Mouse (Mus musculus) kidney, adult 8-10 months (tissue): ENCODE measurements around the gene Slc25a21.

Experiments used
- DNase-seq, 2 experiments: peaks; one replicate each; pipeline ENCODE4 v3.0.0; 2022

Gene Slc25a21

GRCm38 (mm10) chr12:57009010-57009409 lies 188.3 kb downstream of the Slc25a21 start:
- DNase-seq = no peak

GRCm38 (mm10) chr12:56986049-56986448 lies 211.2 kb downstream of the Slc25a21 start:
- DNase-seq = peak; percentile 15 to 70

- no peak for DNase-seq
Observed at GRCm38 (mm10) chr12:56982066-56982626, 215.1 kb downstream of the Slc25a21 start.

DNA sequence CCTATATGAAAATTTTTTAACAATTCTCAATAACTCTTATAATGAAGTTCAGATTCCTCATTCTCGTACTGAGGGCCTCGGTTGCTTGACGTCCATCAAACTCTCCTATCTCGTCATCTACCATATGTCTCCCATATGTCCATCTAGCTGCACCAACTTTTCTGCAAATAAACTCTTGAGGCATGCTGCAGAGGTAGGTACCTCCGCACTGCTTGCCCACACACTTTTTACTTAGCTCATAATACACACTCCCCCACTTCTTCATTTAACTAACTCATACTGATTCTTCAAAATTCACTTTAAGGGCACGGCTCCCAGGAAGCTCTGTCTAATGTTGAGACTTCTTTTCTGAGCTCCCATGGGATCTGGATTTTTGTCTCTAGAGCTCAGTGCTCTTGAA lies 222.0 kb downstream of the Slc25a21 start:
- no peak for DNase-seq

GRCm38 (mm10) chr12:56963236-56963635 lies 234.0 kb downstream of the Slc25a21 start:
- DNase-seq = no peak

DNA sequence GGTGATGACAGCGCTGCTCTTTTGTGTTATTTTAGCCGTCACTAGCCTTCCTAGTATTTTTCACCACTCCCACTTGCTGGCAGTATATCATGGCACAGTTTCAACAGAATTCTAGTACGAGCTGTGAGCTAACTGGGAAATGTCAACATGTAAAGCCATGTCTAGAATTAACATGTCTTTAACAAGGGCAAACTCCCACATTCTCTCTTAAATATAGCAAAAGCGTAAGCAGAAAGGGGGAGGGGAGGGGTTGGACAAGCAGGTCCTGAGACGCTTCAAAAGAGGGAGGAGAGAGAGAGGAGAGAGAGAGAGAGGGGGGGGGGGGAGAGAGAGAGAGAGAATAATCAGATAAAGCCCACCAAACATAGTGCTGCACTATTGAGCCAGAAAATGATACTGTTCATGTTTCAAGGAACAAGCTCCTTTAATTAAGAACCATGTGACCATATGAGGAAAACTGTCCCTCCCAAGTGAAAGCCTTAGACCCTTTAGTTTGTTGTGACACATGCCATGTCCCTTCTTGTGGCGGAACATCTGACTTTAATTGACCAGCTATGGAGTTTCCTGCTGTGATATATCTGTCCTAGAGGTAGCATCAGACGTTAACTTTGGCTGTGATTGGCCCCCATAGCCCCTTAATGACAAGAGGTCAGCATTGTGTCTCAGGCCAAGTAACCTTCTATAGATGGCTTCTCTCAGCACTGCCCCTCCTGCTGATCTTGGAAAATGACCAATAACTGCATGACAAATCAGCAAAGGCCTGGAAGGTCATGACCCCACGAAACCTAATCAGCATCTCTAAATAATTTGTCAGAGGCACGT lies 237.8 kb downstream of the Slc25a21 start:
- DNase-seq = no peak

- DNase-seq = no peak
Observed at GRCm38 (mm10) chr12:56958244-56958643, 239.0 kb downstream of the Slc25a21 start.

DNA sequence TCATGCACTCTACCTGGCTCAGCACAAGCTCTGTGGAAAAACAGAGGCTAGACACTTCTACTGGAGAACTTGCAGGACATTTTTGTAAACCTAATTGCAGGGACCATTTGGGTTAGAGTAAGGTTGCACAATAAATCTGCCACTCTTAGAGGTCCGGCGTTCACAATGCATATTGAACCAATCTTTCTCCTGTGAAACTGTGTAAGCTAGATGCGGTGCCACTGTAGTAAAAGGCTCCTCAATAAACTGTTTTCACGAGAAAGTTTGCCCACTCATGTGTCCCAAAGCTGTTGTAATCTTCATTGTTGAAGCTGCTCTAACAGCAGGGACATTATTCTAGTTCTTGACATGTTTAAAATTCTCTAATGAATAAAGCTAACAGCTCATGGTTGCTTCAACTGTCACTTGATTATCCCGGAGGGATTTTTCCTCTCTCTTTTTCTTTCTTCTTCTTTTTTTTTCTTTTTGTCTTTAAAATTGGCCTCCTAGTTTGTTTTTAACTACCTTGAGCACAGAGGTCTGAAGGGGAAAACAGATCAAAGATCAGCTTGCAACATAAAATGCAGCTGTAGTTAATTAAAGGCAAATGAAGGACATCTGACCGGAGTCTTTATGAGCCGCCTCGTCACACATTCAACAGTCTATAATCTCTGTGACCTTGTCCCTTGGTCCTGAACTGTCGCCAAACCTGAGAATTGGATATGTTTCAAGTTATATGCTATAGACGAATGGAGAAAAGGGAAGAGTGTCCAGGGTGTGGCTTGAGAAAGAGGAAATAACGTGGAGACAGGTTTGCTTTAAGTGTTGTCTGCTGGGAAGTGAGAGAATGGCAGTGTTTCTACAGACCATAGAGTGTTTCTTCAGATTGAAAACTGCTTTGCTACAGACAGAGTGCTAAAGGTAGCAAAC lies 245.3 kb downstream of the Slc25a21 start:
- peak; percentile 35 to 66 for DNase-seq

DNA sequence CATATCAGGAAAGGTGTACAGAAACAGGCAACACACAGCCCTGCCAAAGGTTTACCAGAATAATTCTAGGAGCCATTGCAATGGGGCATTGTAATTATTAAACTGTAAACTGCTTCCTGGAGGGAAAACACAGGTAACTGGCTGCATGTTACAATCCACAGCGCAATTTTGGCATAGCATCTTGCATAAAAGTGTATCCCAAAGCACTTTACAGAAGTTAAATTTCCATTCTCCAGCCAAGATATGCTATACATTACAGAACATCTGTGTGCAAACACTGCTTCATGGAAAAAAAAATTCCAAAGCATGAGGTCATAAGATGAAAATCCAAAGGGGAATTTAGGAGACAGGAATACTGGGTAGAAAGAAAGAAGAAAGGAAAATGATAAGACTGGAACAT lies 253.0 kb downstream of the Slc25a21 start:
- DNase-seq = no peak

DNA sequence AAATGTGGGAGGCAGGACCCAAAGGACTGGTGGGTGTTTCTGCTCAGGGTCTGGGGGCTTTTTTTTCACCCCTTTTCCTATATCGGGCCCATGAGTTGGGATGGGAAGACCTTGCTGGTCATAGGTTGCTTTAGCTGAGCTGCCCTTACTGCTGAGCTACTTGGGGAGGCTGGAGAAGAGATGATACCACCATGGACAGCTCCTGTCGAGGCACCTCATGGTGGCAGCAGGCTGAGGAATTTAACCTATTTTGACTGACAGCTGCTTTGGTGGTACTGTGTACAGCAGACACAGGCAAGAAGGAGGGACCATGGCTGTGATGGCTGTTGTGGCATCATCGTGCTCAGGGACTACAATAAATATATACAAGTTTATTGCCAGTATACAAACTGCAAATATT lies 256.4 kb downstream of the Slc25a21 start:
- no peak for DNase-seq

GRCm38 (mm10) chr12:56918145-56918544 lies 279.1 kb downstream of the Slc25a21 start:
- DNase-seq = no peak

GRCm38 (mm10) chr12:56906476-56906875 lies 290.8 kb downstream of the Slc25a21 start:
- peak; percentile 65 to 68 for DNase-seq

GRCm38 (mm10) chr12:56905652-56906305 lies 291.5 kb downstream of the Slc25a21 start:
- peak; percentile 42 to 59 for DNase-seq

- DNase-seq = peak in 1 of 2 experiments; percentile 9
Observed at GRCm38 (mm10) chr12:56905222-56905621, 292.1 kb downstream of the Slc25a21 start.

- DNase-seq = no peak
Observed at GRCm38 (mm10) chr12:56902774-56903456, 294.4 kb downstream of the Slc25a21 start.

DNA sequence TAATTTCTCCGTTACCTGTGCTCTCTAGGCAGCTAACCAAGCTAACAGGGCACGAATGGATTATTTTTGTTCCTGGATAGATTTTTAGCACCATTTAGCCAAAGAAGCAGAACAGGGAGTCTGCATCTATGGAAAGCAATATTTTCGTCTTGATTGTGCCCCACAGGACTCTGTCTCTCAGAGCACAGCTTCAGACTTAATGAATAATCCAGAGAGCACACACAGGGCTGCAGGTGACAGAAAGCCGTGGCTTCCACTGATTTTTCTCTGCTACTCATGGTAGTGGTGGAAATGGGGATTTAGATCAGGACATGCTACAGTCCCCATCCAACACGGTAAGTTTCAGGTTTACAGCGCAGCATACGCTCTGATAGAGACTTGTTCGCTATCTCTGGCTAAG lies 299.3 kb downstream of the Slc25a21 start:
- DNase-seq = no peak

DNA sequence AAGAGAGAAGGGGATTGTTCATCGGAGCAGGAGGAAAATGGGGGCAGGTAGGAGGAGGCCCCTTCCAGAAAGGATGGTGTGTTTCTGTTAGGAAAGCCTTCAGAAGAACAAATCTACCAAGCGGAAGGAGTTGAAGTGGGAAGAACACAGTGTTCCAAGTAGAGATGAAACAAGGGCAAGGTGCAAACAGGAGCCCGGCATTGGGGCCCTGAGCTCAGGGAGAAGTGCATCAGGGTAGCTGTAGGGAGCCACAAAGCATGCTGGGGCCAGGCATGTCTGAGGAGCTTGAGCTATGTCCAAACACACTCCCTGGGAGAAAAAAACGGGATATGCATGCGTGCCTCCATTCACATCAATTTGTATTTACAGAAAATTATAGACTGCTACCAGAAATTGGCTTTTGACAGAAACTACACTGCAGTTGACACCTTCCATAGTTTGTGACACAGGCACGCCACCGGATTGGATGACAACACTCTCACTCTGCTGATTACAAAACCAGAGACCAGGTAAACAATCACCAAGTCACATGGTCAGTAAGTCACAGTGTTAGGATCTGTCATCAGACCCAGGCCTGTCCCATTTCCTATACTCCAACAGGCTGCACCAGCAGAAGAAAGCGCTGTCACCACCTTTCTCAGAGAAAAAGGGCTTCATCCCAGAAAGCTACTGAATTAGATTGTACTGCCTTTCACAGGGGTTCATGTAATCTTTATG lies 299.9 kb downstream of the Slc25a21 start:
- peak in 1 of 2 experiments; percentile 65 for DNase-seq

DNA sequence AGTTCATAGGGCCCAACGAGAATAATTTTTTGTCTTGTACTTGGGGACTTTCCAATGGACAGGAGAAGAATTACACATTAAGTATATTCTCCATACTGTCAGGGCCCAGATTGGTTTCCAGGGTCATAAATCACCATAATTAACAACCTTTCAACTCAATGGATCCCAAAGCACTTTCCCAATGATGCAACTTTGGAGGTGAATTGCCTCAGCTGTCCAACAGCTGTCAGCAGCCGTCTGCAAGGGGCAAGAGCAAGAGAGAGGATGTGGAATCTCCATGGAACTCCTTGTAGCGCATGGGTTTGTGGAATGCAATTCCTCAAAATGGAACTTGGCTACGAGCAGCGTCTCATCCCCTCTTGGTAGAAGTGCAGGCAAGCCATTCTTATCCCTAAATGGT lies 302.3 kb downstream of the Slc25a21 start:
- DNase-seq = no peak

DNA sequence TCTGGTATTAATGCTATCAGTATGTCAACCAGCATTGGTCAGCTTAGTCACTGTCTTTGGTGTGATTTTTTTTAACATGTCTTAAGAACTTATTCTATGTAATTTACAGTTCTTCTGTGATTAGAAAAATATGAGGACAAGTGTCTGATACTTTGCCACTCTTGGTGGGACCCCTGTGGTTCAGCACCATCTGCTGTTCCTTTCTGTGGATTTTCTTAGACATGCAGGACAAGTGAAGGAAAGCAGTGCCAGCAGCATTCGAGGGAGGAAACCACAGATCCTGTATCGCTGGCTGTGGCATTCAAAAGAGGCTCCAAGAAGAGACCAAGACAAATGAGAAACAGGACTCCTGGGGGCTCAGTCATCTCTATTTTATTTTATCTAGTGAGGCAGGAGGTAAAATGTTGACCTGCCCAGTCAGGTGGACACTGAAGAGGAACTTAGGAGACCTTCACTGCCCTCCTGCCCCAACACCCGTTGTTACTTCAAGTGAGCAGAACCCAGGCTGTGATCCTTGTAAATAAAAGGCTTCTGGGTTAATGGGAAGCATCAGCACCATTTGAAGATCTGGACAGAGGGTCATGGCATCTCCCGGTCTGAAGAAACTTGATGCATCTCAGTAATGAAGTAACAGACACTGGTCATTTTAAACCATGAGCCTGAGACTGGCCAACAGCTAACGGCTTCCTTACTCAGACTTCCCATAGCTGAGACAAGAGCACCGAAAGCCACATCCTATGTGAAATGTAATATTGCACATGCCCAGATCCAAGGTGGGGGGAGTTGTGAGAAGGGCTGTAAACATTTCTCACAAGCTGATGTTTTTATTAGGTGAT lies 306.2 kb downstream of the Slc25a21 start:
- DNase-seq = no peak

DNA sequence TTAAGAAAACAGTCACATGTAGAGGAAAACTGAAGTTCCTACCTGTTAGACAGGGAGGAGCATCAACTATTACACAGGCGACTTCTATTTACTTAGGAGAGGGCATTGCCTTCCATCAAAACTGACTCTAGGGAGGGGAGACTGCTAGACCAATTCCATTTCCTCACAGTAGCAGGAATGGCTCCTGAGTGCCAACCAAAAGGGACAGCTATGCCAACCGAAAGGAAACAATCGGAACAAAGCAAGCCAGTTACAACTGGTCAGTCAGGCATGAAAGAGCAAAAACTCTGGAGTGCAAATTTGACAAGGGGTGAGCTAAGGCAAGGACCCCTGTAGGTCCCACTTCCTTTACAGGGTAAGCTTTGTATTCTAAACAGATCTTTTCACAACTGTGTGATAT lies 319.5 kb downstream of the Slc25a21 start:
- DNase-seq = no peak

DNA sequence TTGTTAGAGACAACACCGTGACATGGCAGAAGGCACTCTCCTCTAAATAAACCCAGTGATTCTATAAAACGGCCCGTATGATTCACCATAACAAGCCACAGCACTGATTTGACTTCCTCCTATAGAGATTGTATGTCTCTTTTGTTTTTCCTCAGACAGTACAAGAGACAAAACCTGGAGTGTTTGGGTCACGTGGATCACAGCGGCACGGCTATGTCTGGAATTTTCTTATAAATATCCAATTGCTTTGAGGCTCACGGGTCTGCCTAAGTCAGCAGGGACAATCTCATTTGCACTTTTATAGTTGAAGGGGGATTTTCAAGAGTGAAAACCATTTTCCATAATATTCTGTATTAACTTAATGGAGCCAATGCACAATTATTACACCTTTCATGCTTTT lies 320.7 kb downstream of the Slc25a21 start:
- DNase-seq = no peak
